Mouse (Mus musculus) CD4-positive, CD25-positive, alpha-beta regulatory T cell, adult 2 months (primary cell): ENCODE measurements at regions not wholly inside any gene's neighbourhood (a gene's known extent, or its start where the extent isn't known, plus 50 kb on each side); places are given as distances from the start of the nearest gene placed in this dataset.

ENCODE experiments used
- DNase-seq: peaks from one replicate; pipeline ENCODE4 v3.0.0-alpha.2; 2012; ENCODE audit warnings: low read depth, low spot score

DNA sequence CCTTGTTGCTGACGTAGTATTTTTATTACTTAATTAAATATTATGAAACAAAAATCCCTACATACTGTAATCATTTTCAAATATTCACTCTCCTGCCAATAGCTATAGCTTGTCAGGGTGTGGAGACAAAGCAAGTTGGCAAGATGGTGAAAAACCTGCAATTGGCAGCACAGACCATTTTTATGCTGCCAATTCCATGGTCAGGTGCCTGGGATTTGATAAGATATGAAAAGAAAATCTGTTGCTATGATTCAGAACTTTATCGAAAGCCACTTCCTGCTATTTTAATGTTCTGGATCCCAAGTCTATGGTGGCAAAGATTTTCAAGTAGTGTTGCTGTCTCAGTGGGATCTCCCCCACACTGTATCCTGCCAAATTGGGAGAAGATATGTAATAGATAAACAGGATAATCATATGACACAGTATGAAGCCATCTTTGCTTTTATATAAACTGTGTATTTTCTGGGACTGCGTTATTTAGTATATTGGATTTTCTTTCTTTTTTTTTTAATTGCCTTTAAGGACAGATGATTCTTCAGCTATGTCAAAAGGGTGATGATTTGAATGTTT, 165.3 kb upstream of the Lrrc3b start:
- no peak for DNase-seq

DNA sequence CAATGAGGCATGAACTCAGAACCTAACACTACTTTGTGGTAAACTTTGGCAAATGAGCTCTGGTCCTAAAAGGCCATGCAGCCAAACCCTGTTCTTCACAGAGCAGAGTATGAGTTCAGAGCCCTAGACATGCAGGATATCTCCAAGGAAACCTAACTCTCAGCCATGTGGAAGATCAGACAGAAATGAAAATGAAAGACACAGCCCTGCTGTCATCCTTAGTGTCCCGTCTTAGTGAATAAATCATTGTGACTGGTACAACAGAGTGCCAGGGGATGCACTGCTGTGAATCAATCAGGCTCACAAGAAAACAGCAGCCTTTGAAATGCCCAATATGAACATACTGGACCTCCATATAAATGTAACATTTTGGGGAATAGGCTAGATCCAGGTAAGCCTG, 171.4 kb upstream of the Lrrc3b start:
- DNase-seq: no peak

DNA sequence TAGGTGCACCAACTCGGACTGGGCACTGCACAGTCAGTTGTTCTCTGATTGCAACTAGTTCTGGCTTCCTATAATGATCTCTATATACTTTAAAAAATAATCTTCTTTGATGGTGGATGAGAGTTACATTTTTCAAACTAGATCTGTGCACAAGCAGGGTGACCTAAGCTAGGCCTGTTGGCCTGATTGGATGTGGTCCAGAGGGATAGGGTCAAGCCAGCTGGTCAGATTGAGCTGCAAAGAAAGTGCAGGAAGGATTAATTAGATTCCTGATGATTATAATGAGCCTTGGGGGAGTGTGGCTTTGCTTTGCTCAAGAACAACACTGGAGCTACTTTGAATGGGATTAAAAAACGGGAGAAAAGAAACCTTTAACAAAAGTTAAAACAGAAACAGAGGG, 195.8 kb upstream of the Lrrc3b start:
- DNase-seq: no peak

DNA sequence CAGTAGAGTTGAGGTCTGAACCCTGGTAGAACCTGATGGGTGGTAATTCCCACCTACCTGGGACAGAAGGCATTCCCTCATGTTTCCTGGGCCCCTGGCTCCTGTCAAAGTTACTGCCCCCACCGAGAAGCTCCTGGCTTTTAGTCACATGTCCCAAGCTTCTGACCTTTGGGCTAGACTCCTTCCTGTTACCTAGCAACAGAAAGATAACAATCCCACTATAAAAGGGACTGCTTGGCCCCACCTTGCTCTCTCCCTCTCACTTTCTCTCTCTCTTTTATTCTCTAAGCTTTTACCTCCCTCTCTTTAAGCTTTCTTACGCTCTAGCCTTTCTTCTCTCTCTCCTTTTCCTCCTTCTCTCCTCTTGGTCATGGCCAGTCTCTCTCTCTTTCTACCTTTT, 198.9 kb upstream of the Lrrc3b start:
- no peak for DNase-seq

DNA sequence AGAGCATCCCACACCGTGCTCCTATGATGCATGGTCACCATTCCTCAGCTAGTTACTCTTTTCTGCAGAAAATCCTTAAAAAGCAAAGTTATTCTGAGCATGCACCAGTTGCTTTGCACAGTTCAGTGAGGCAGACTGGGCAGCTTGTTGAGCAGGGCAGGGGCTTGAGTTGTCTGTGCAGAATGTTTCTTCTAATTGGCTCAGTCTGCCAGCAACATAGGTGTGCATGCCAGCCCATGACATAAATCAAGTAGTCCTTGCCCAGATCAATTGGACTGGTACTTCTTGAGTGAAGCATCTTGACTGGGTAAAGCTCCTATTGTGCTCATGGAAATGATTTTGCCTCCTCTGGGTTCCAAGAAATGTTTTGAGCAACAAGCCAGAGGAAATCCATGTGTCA, 200.1 kb upstream of the Lrrc3b start:
- DNase-seq: no peak

DNA sequence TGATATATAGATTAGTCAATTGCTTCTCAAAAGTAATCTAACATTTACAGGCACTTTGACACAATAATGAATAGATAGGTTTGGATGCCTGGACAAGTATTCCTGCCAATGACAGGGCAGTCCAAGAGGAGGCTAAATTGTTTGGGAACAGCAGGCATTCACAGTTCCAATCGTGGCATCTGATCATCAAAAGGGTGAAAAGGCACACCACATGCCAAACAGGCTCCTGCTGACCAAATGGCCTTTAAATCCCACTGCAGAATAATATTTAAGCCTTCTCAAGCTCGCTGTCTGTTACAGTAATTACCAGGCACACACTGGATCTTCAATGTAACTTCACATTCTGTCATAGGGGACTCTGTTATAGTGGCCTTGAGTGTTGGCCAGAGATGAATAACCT, 222.1 kb upstream of the Lrrc3b start:
- DNase-seq: no peak

DNA sequence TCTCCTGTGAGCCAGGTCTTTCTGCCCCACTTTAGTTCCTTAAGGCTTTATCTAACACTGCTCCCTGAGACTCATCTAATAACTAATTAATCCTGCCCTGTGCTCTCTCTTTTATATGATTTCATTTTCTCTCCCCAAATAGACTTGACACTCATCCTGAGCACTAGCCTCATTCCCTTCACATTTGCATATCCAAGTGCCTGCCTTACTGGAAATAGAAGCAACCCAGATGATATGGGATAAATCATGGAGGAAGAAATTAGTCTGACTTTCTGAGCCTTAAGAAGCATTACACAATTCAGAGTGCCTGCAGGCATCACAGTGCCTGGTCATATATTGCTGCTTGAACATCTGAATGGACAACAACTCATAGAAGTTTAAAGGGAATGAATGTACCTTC, 233.5 kb upstream of the Lrrc3b start:
- DNase-seq: no peak

GRCm38 (mm10) chr14:15677218-15677617, 238.4 kb upstream of the Lrrc3b start:
- DNase-seq: peak; percentile 16

DNA sequence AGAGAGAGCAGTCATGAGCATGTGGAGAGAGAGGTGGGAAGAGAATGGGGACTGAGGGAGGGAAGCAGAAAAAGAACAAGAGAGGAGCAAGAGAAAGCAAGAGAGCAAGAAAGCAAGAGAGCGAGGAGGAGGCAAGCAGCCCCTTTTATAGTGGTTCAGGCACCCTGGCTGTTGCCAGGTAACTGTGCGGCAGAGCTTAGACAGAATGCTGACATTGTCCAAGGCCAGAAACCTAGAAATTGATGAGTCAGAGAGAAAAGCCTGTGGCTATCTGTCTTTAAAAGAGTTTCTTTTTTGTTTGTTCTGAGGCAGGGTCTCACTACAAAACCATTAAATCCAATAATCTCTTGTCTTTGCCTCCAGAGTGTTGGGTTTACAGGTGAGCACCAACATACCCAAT, 240.7 kb upstream of the Lrrc3b start:
- DNase-seq: no peak

GRCm38 (mm10) chr14:15698001-15698400, 259.2 kb upstream of the Lrrc3b start:
- DNase-seq: no peak

DNA sequence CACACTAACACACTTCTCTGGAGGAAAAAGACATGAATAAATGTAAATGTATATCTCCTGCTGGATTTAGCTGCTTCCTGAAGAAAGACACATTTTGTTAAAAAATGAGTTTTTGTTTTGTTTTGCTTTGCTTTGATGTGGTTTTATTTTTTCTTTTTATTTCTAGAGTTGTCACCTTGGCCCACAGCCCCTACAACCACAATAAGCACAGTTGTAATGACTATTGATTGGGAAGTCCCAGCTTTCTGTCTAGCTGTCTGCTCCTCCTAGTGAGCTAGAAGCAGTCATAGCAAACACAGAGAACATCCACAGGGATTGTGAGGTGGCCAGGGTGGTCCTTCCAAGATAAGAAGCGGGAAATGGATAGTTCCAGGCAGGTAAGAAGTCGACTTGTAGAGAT, 259.8 kb upstream of the Lrrc3b start:
- peak; percentile 34 for DNase-seq

GRCm38 (mm10) chr14:15722135-15722534, 283.3 kb upstream of the Lrrc3b start:
- no peak for DNase-seq

- DNase-seq: peak; percentile 75
Observed at GRCm38 (mm10) chr14:15746629-15747238, 307.9 kb upstream of the Lrrc3b start.

DNA sequence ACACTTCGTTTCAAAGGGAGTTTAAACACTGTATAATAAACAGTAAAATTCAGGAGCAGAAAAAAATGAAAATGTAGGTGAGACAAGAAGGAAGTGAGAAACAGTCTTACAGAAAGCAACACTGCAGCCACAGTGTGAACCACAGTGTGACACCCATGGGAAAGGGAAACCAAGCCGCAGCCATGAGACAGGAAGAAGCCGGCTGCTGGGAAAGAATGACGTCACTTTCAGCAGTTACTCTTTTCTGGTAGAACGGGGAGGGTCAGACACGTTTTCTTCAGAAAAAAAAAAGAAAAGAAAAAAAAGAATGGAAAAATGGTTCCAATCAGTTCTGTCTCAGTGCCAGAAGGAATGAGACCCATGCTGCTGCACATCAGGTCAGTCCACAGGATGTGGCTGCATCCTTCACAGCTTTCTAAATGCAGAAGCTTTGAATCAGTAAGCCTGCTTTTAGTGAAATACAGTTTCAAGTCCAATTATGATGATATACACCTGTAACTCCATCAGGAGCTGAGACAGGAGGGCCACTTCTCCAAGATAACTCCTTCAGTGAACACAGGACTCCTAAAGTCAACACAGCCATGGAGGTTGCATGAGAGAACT, 331.2 kb upstream of the Lrrc3b start:
- DNase-seq: peak; percentile 75

DNA sequence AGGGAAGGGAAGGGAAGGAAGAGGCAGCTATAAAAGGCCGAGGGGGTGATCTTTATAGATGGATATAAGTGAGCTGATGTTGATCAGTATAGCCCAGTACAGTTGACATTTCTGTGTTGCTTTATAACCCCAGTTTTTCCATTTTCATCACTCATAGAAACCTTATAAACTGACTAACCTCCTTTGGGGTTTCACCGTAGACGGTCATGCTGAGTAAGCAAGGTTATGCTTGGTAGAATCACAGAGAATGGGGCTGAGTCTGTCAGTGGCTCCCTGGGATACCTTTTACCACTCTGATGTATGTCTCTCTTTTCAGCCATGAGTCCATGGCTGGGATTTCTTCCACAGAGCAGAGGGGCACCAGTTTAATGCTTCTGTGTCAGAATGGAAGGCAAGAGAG, 345.9 kb upstream of the Lrrc3b start:
- DNase-seq: peak; percentile 41

- peak; percentile 18 for DNase-seq
Observed at GRCm38 (mm10) chr14:15785230-15785629, 346.4 kb upstream of the Lrrc3b start.

DNA sequence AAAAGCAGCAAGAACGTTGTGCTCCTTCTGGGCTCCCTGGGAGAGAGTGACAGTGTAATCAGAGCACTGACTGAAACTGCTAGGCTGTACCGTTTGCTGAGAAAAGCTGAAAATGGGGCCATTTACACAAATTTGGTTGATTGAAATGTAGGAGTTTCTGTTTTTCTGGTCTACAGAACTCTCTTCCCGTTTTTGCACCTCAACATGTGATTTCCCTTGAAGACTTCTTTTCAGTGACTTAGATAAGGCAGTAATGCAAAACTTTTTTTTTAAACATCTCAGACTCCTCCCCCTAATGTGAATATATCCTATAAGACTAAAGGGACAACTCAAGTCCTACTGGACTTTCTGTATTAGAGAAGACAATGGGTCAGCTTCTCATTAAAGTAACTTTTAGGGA, 356.9 kb upstream of the Lrrc3b start:
- DNase-seq: no peak

DNA sequence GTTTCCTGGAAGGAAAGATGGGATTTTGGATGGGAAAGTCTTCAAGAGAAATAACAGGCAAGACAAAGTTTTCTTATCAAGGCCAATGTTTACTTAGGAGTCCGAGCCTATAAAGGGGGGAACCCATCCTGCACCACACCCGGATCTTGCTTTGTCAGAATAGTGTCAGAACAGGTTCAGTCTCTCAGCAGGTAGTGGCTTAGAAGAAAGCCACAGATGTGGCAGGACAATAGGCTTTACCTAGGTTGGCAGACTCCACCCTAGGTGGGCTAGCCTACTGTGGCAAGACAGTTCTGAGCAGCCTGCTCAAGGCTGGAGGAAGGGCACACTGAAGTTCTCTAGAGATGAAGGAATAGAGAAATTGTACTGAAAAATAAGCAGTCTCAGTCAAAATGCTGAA, 358.2 kb upstream of the Lrrc3b start:
- DNase-seq: no peak

DNA sequence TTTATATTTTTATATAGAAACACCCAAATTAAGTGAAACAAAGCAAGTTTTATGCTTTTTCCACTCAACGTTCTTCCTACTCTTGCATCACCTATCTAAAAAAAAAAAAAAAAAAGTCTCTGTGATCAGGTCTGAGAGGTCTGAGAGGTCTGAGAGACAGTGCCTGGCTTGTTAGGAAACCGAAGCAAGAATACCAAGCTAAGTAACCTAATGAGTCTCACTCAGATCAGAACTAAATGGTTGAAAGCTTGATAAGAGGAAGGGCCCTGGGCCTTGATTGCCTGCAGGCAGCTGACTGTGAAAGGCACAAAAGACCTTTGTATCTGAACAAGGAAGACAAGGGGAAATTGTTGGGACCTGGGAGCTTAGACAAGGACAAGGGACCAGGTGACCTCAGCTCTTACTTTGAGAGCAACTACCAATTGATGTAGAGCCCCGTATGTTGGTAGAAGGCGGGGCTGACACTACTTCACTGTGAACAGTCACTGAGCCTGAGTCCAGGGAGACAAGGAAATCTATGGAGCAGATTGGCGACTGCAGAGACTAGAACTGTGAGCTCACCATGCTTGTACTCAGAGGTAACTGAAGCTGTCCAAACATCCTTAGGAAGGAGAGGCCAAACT, 362.8 kb upstream of the Lrrc3b start:
- no peak for DNase-seq

- DNase-seq: peak; percentile 57
Observed at GRCm38 (mm10) chr14:15809083-15809482, 370.3 kb upstream of the Lrrc3b start.

DNA sequence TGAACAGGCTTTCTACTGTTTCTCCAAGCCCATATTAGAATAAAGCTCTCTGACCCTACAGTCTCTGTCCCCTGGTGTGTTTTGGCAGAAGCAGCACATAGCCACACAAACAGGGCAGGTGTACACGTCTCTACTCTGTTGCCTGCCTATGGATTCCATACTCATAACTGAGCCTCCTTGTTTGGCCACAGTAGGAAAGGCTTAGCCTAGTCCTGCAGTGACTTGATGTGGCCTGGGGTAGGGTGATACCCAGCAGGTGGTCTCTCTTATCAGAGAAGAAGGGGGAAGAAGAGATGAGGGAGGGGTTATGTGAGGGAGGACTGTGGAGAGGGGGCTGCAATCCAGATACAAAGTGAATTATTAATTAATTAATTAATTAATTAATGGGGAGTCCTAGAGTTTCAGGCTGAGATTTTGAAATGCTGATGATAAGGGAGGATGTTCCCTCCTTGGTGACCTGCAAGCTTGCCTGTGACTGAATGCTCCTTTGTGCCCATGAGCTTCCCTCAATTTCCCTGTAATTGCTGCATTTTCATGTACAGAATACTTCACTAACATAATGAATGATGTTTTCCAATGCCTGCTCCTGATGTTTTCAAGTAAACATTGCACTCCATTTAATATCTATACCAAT, 402.7 kb upstream of the Lrrc3b start:
- no peak for DNase-seq

DNA sequence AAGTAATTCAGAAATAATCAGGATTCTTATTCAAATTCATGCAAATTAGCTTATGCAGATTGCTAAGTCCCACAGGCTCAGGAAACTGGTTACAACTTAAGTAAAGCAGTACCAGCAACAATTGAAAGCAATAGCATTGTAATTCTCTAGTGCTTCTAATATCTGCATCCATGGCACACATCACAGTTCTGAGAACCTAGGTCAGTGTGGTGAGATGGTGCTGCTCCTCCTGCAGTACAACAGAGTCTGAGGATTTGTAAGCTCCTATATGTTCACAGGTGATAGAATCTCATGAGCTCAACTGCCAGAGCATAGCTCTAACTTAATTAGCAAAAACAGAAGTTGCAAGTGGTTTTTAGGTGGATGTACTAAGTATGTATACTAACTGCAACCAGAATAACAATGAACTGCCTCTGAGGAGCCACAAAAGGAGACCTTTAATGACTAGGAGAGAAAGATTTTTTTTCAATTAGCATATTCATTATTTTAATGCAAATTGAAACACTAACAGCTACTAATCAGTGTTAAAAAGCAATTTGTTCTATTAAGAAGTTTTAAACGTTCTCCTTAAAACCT, 403.3 kb upstream of the Lrrc3b start:
- no peak for DNase-seq
